Mouse (Mus musculus) skeletal muscle tissue, postnatal 0 days (tissue): Measurements from ENCODE around the gene Klri2. TPM values are rescaled to one million over a fixed set of nuclear protein-coding genes. Genes with fewer than 3 reads are reported as not detected.

ENCODE experiments used
- microRNA-seq, 2 experiments: library from miRNA; unstranded; fragments of <30 nt; microRNA quantifications; one replicate each; pipeline ENCODE4; 2016
- polyA plus RNA-seq: library from polyadenylated mRNA; unstranded; fragments of >200 nt; fragmentation: Nextera tagmentation; extraction: Ambion mirVana; gene quantifications from 2 replicates; pipeline ENCODE4 v1.2.1, GENCODE M21; 2015

Gene Klri2
- not detected in 2 replicates for polyA plus RNA-seq

DNA sequence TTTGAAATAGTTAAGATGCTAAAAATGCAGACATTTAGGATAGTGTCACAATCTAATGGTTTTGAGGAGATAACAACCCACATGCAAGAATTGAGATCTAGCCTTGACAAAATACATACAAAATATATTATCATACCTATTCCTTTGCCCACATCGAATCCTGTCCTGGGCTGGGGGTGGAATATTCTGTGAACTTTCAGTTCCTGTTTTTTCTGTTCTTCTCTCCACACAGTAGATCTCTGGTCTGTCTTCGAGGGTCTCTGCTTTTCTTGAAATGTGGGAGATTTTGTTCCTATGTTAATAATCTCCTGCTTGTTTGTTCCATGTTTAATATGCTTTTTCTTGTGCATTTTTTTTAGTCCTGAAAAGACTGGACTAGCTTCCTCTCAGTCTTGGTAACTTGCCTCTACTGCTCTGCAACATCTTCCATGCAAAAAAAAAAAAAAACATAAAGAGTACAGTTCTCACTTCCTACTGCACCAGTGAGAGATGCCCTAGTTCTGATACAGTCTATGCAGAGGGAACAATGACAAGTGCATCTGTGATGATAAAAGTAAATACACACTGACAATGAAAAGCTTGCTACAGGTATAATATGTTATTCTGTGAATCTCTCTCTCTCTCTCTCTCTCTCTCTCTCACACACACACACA is at the start of gene Klri2:
TSS of gene Klri2 (minus strand) at position 416 of the 653 bp plus-strand sequence.

GRCm38 (mm10) chr6:129784170-129784569 is 43.9 kb upstream of the Klri2 start, which contains the start of gene Gm156:
Gm156 (minus strand) TSS chr6:129784270.

GRCm38 (mm10) chr6:129717032-129717431 is 23.3 kb downstream of the Klri2 start, which contains the start of gene Klri1:
Klri1 (minus strand) TSS chr6:129717132.

Small RNA genes within 50 kb of the gene (microRNA-seq; reads per million reads assigned to microRNA genes)
- gene Mir680-1: 0 reads per million in 2 experiments

Other genes starting within 250 kb of the Klri2 start
- gene Olr1, start 233.3 kb downstream of the Klri2 start, polyA plus RNA-seq: 0.27 TPM in 1 of 2 replicates, not detected in the other
- gene Tmem52b, start 227.9 kb downstream of the Klri2 start, polyA plus RNA-seq: not detected in 2 replicates
- 31.6 and 33.9 TPM in 2 replicates for gene Gabarapl1, start 207.3 kb downstream of the Klri2 start, polyA plus RNA-seq
- gene Klre1, start 162.6 kb downstream of the Klri2 start, polyA plus RNA-seq: not detected in 2 replicates
- gene Klrd1, start 148.7 kb downstream of the Klri2 start, polyA plus RNA-seq: 0.19 and 0.52 TPM in 2 replicates
- gene Klrk1, start 116.6 kb downstream of the Klri2 start, polyA plus RNA-seq: 0.13 TPM in 1 of 2 replicates, not detected in the other
- gene Klrc3, start 97.1 kb downstream of the Klri2 start, polyA plus RNA-seq: not detected in 2 replicates
- gene Klrc2, start 79.8 kb downstream of the Klri2 start, polyA plus RNA-seq: not detected in 2 replicates
- gene Klrc1, start 61.5 kb downstream of the Klri2 start, polyA plus RNA-seq: 0.15 TPM in 1 of 2 replicates, not detected in the other
- gene Klri1, start 23.4 kb downstream of the Klri2 start, polyA plus RNA-seq: not detected in 2 replicates
- not detected in 2 replicates for gene Gm156, start 43.8 kb upstream of the Klri2 start, polyA plus RNA-seq
- gene Gm17631, start 122.2 kb upstream of the Klri2 start, polyA plus RNA-seq: not detected in 2 replicates
- gene Klra17, start 136.2 kb upstream of the Klri2 start, polyA plus RNA-seq: not detected in 2 replicates
- gene Klra5, start 177.2 kb upstream of the Klri2 start, polyA plus RNA-seq: not detected in 2 replicates